Mouse (Mus musculus): ENCODE results near the gene Peli2. TPM values are rescaled to one million over a fixed set of nuclear protein-coding genes. Genes with fewer than 3 reads are reported as not detected.

The Peli2 gene
- polyA plus RNA-seq, 1 experiment from 2014 or later = 4.0 TPM

GRCm38 (mm10) chr14:48234785-48235519 lies 114.3 kb downstream of the Peli2 start:
- H3K9ac ChIP-seq (ENCODE audit: low read depth, low read length) = no peak overlapping the region
- 85% methylated on average over 20 of the region's 20 CpGs for WGBS (ENCODE audit: insufficient replicate concordance)
- no peak for ATAC-seq (replicated peaks; ENCODE audit: insufficient number of reproducible peaks, low FRiP score, low TSS enrichment)
- H3K9me3 ChIP-seq (replicated peaks; ENCODE audit: control insufficient read depth, low read length) = no peaks in the 10 kb centered on the region
- no peaks in the 10 kb centered on the region for H3K4me1 ChIP-seq (ENCODE audit: control insufficient read depth, insufficient read depth, low read length)
- H3K27ac ChIP-seq (ENCODE audit: low read depth, low read length) = no peak overlapping the region
- no peaks in the 10 kb centered on the region; the same call in 1 of the 2 replicates for H3K27me3 ChIP-seq (ENCODE audit: control insufficient read depth, insufficient read depth, low read length)
- no peak overlapping the region for H3K4me3 ChIP-seq (ENCODE audit: low read depth, low read length)
- no peaks in the 10 kb centered on the region for H3K36me3 ChIP-seq (ENCODE audit: control insufficient read depth, insufficient read depth, low read length)
- H3K4me2 ChIP-seq = no peak overlapping the region

- Histone ChIP-seq H3K36me3 (ENCODE audit: control insufficient read depth, insufficient read depth, low read length) (no peaks in the 10 kb centered on the region), H3K4me2 (no peak overlapping the region), H3K9me3 (replicated peaks; ENCODE audit: control insufficient read depth, low read length) (no peaks in the 10 kb centered on the region), H3K4me1 (ENCODE audit: control insufficient read depth, insufficient read depth, low read length) (no peaks in the 10 kb centered on the region), H3K27ac (ENCODE audit: low read depth, low read length) (no peak overlapping the region), H3K9ac (ENCODE audit: low read depth, low read length) (no peak overlapping the region), H3K4me3 (ENCODE audit: low read depth, low read length) (no peak overlapping the region), H3K27me3 (ENCODE audit: control insufficient read depth, insufficient read depth, low read length) (peaks cover 4% of the 10 kb centered on the region)
- WGBS (ENCODE audit: insufficient replicate concordance) = 81% methylated on average over 7 of the region's 7 CpGs
- ATAC-seq (replicated peaks; ENCODE audit: insufficient number of reproducible peaks, low FRiP score, low TSS enrichment) = no peak
Measured at GRCm38 (mm10) chr14:48241335-48241734, 120.7 kb downstream of the Peli2 start.

DNA sequence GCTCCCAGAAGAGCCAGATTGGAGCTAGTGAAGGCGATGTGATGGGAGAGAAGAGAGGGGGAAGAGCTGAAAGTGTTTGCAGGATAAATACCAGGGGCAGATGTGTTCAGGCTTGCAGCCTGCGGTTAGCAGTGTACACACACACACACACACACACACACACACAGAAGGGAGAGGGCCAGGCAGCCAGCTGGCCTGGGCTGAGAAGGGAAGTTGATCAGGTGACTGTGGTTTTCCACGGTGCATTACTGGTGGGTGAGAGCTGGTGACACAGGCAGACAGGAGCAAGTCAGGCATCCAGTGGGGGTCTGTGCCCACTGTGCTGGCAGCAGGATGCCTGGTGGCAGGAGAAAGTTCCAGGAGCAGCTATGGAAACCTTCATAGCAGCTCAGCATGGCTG lies 125.6 kb downstream of the Peli2 start:
- Histone ChIP-seq H3K4me3 (ENCODE audit: low read depth, low read length) (no peak overlapping the region), H3K4me1 (ENCODE audit: control insufficient read depth, insufficient read depth, low read length) (no peaks in the 10 kb centered on the region), H3K27me3 (ENCODE audit: control insufficient read depth, insufficient read depth, low read length) (peaks cover 10% of the 10 kb centered on the region), H3K36me3 (ENCODE audit: control insufficient read depth, insufficient read depth, low read length) (no peaks in the 10 kb centered on the region), H3K4me2 (no peak overlapping the region), H3K9me3 (replicated peaks; ENCODE audit: control insufficient read depth, low read length) (no peaks in the 10 kb centered on the region), H3K9ac (ENCODE audit: low read depth, low read length) (no peak overlapping the region), H3K27ac (ENCODE audit: low read depth, low read length) (no peak overlapping the region)
- WGBS (ENCODE audit: insufficient replicate concordance) = 65% methylated on average over 3 of the region's 3 CpGs
- no peak for ATAC-seq (replicated peaks; ENCODE audit: insufficient number of reproducible peaks, low FRiP score, low TSS enrichment)

GRCm38 (mm10) chr14:48246963-48247362 lies 126.3 kb downstream of the Peli2 start:
- H3K9ac ChIP-seq (ENCODE audit: low read depth, low read length) = no peak overlapping the region
- no peak overlapping the region for H3K4me3 ChIP-seq (ENCODE audit: low read depth, low read length)
- H3K4me1 ChIP-seq (ENCODE audit: control insufficient read depth, insufficient read depth, low read length) = no peaks in the 10 kb centered on the region
- H3K9me3 ChIP-seq (replicated peaks; ENCODE audit: control insufficient read depth, low read length) = no peaks in the 10 kb centered on the region
- peaks cover 12% of the 10 kb centered on the region for H3K27me3 ChIP-seq (ENCODE audit: control insufficient read depth, insufficient read depth, low read length)
- WGBS (ENCODE audit: insufficient replicate concordance) = 90% methylated on average over 9 of the region's 9 CpGs
- H3K27ac ChIP-seq (ENCODE audit: low read depth, low read length) = no peak overlapping the region
- no peak overlapping the region for H3K4me2 ChIP-seq
- no peak for ATAC-seq (replicated peaks; ENCODE audit: insufficient number of reproducible peaks, low FRiP score, low TSS enrichment)
- H3K36me3 ChIP-seq (ENCODE audit: control insufficient read depth, insufficient read depth, low read length) = no peaks in the 10 kb centered on the region

DNA sequence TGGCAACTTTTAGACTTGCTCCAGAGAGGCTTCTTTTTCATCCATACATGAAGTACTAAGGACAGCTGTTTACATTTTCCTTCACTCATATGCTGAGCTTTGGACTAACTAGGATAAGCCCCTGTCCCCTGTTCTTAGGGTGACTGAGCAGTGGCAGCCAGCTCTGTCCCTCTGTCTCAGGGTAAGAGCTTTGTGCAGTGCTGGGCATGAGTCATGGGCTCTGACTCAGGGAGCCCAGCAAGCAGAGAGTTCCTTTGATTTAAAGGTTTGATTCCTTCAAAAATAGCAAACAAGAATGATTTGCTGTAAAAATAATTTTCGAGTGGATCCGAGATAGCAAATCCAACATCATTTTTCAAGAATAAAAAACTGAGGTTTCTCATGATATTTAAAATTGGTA lies 128.8 kb downstream of the Peli2 start:
- Histone ChIP-seq H3K4me1 (ENCODE audit: control insufficient read depth, insufficient read depth, low read length) (no peaks in the 10 kb centered on the region), H3K27me3 (ENCODE audit: control insufficient read depth, insufficient read depth, low read length) (peaks cover 17% of the 10 kb centered on the region), H3K9ac (ENCODE audit: low read depth, low read length) (no peak overlapping the region), H3K9me3 (replicated peaks; ENCODE audit: control insufficient read depth, low read length) (no peaks in the 10 kb centered on the region), H3K27ac (ENCODE audit: low read depth, low read length) (no peak overlapping the region), H3K4me2 (no peak overlapping the region), H3K4me3 (ENCODE audit: low read depth, low read length) (no peak overlapping the region), H3K36me3 (ENCODE audit: control insufficient read depth, insufficient read depth, low read length) (no peaks in the 10 kb centered on the region)
- WGBS (ENCODE audit: insufficient replicate concordance) = 85% methylated on average over 2 of the region's 2 CpGs
- no peak for ATAC-seq (replicated peaks; ENCODE audit: insufficient number of reproducible peaks, low FRiP score, low TSS enrichment)

GRCm38 (mm10) chr14:48249909-48250308 lies 129.3 kb downstream of the Peli2 start:
- no peaks in the 10 kb centered on the region for H3K4me1 ChIP-seq (ENCODE audit: control insufficient read depth, insufficient read depth, low read length)
- no peaks in the 10 kb centered on the region for H3K36me3 ChIP-seq (ENCODE audit: control insufficient read depth, insufficient read depth, low read length)
- no peak overlapping the region for H3K4me2 ChIP-seq
- no peaks in the 10 kb centered on the region for H3K9me3 ChIP-seq (replicated peaks; ENCODE audit: control insufficient read depth, low read length)
- H3K4me3 ChIP-seq (ENCODE audit: low read depth, low read length) = no peak overlapping the region
- H3K27me3 ChIP-seq (ENCODE audit: control insufficient read depth, insufficient read depth, low read length) = peaks cover 21% of the 10 kb centered on the region
- H3K9ac ChIP-seq (ENCODE audit: low read depth, low read length) = no peak overlapping the region
- H3K27ac ChIP-seq (ENCODE audit: low read depth, low read length) = no peak overlapping the region
- 87% methylated on average over 9 of the region's 9 CpGs for WGBS (ENCODE audit: insufficient replicate concordance)
- no peak for ATAC-seq (replicated peaks; ENCODE audit: insufficient number of reproducible peaks, low FRiP score, low TSS enrichment)

DNA sequence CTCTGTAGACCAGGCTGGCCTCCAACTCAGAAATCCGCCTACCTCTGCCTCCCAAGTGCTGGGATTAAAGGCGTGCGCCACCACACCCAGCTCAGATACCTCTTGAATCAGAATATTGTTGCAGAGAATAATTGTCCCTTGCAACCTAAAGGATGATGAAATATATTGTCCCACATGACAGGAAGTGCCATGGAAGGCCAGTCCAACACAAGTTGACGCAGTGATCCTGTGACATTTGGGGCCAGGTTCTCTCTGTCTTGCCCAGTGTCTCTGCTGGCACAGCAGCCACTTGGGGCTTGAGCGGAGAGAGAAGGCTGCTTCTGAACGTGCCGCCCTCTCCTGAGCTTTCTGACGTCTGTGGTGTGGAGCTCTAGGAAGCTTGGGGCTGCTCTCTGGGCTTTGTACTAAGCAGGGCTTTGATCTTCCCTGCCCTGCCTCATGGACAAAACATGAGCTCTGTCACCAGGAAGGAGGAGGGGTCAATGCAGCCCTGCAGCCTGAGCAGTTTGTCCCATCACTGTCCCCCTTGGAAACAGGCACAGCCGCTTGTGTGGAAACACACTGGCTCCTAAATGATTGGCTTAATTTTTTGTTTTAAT lies 130.9 kb downstream of the Peli2 start:
- no peak overlapping the region for H3K9ac ChIP-seq (ENCODE audit: low read depth, low read length)
- no peaks in the 10 kb centered on the region for H3K4me1 ChIP-seq (ENCODE audit: control insufficient read depth, insufficient read depth, low read length)
- H3K27ac ChIP-seq (ENCODE audit: low read depth, low read length) = no peak overlapping the region
- ATAC-seq (replicated peaks; ENCODE audit: insufficient number of reproducible peaks, low FRiP score, low TSS enrichment) = no peak
- H3K27me3 ChIP-seq (ENCODE audit: control insufficient read depth, insufficient read depth, low read length) = peaks cover 25% of the 10 kb centered on the region
- H3K36me3 ChIP-seq (ENCODE audit: control insufficient read depth, insufficient read depth, low read length) = no peaks in the 10 kb centered on the region
- 56% methylated on average over 9 of the region's 9 CpGs for WGBS (ENCODE audit: insufficient replicate concordance)
- H3K4me3 ChIP-seq (ENCODE audit: low read depth, low read length) = no peak overlapping the region
- no peak overlapping the region for H3K4me2 ChIP-seq
- no peaks in the 10 kb centered on the region for H3K9me3 ChIP-seq (replicated peaks; ENCODE audit: control insufficient read depth, low read length)

DNA sequence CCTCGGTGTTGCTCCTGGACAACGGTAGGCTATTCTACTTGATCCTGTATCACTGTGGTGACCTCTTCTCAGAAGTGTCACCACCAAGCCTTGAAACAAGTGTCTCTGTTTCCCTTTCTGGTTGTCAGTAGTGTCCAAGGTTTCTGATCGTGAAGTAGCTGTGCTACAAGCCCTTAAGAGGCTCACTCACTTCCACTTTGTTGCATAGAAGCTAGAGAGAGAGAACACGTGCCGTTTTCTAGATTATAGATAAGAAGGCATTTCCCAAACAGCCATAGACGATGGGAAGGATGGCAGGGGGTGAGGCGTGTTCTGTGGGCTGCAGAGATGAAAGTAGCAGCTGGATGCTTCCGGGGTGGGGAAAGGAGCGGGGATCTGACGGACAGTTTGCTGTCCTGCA lies 132.6 kb downstream of the Peli2 start:
- H3K27me3 ChIP-seq (ENCODE audit: control insufficient read depth, insufficient read depth, low read length) = peaks cover 28% of the 10 kb centered on the region

DNA sequence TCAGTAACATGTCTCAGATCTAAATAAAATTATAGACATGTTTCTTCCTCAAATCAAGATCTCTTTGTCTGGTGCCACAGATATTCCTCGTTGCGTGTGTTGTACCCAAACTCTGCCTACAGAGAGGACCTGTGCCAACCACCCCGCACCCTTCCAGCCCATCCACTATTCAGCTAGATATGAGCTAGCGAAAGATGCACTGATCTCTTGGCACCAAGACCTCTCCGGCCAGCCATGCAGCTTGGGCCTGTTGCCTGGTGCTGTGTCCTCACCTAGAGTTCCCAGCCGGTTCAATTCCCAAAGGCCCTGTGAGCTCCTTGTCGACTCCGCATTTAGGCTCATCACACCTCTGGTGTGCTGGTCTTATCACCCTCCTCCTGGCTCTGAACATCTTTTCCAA lies 134.1 kb downstream of the Peli2 start:
- ATAC-seq (replicated peaks; ENCODE audit: insufficient number of reproducible peaks, low FRiP score, low TSS enrichment) = no peak
- no peaks in the 10 kb centered on the region for H3K36me3 ChIP-seq (ENCODE audit: control insufficient read depth, insufficient read depth, low read length)
- 82% methylated on average over 8 of the region's 8 CpGs for WGBS (ENCODE audit: insufficient replicate concordance)
- no peaks in the 10 kb centered on the region for H3K9me3 ChIP-seq (replicated peaks; ENCODE audit: control insufficient read depth, low read length)
- no peak overlapping the region for H3K9ac ChIP-seq (ENCODE audit: low read depth, low read length)
- H3K4me2 ChIP-seq = no peak overlapping the region
- no peaks in the 10 kb centered on the region for H3K4me1 ChIP-seq (ENCODE audit: control insufficient read depth, insufficient read depth, low read length)
- H3K27ac ChIP-seq (ENCODE audit: low read depth, low read length) = no peak overlapping the region
- H3K4me3 ChIP-seq (ENCODE audit: low read depth, low read length) = no peak overlapping the region
- peaks cover 30% of the 10 kb centered on the region for H3K27me3 ChIP-seq (ENCODE audit: control insufficient read depth, insufficient read depth, low read length)

More for the DNA sequence above, 132.6 kb downstream of the Peli2 start:
- no peak for ATAC-seq (replicated peaks; ENCODE audit: insufficient number of reproducible peaks, low FRiP score, low TSS enrichment)
- Histone ChIP-seq H3K9ac (ENCODE audit: low read depth, low read length) (no peak overlapping the region), H3K4me2 (no peak overlapping the region), H3K27ac (ENCODE audit: low read depth, low read length) (no peak overlapping the region), H3K9me3 (replicated peaks; ENCODE audit: control insufficient read depth, low read length) (no peaks in the 10 kb centered on the region), H3K4me3 (ENCODE audit: low read depth, low read length) (no peak overlapping the region), H3K4me1 (ENCODE audit: control insufficient read depth, insufficient read depth, low read length) (no peaks in the 10 kb centered on the region), H3K36me3 (ENCODE audit: control insufficient read depth, insufficient read depth, low read length) (no peaks in the 10 kb centered on the region)
- 46% methylated on average over 10 of the region's 10 CpGs for WGBS (ENCODE audit: insufficient replicate concordance)
